Mouse (Mus musculus) liver, embryonic 11.5 days (tissue): Measurements from ENCODE around the gene Mrps10. TPM values are rescaled to one million over a fixed set of nuclear protein-coding genes. Genes with fewer than 3 reads are reported as not detected.

ENCODE experiments used
- ATAC-seq: fragments of 200-750 bp; cut with Nextera tagmentation; replicated peaks from 2 replicates; pipeline ENCODE4 v1.8.0; 2017; ENCODE audit warnings: moderate number of reproducible peaks, mild to moderate bottlenecking, moderate TSS enrichment, moderate library complexity; ENCODE audit not compliant: low FRiP score
- DNase-seq: peaks from one replicate; pipeline ENCODE4 v3.0.0-alpha.2; 2017; ENCODE audit warnings: low spot score
- H3K27ac ChIP-seq: fragments of 300-500 bp; sonication (generic); 2 replicates; pipeline ENCODE4 v1.5.1; 2014; ENCODE audit warnings: mild to moderate bottlenecking, low read depth, low read length, control low read depth
- H3K27me3 ChIP-seq: fragments of 300-500 bp; sonication (generic); replicated peaks from 2 replicates; pipeline ENCODE4 v1.6.1; 2014; ENCODE audit warnings: low read length, mixed read lengths; ENCODE audit not compliant: control insufficient read depth, insufficient read depth
- H3K36me3 ChIP-seq: fragments of 300-500 bp; sonication (generic); 2 replicates; pipeline ENCODE4 v1.6.1; 2014; ENCODE audit warnings: mild to moderate bottlenecking, low read length, moderate library complexity, mixed read lengths; ENCODE audit not compliant: control insufficient read depth, insufficient read depth
- H3K4me1 ChIP-seq: fragments of 300-500 bp; sonication (generic); replicated peaks from 2 replicates; pipeline ENCODE4 v1.6.1; 2014; ENCODE audit warnings: low read length, mixed read lengths; ENCODE audit not compliant: control insufficient read depth, insufficient read depth
- H3K4me2 ChIP-seq: fragments of 300-500 bp; sonication (generic); 2 replicates; pipeline ENCODE4 v1.6.1; 2014; ENCODE audit warnings: mild to moderate bottlenecking, control low read depth, moderate library complexity
- H3K4me3 ChIP-seq: fragments of 300-500 bp; sonication (generic); 2 replicates; pipeline ENCODE4 v1.5.1; 2014; ENCODE audit warnings: low read depth, low read length, control low read depth
- H3K9ac ChIP-seq: fragments of 300-500 bp; sonication (generic); 2 replicates; pipeline ENCODE4 v1.6.1; 2014; ENCODE audit warnings: low read depth, low read length, control low read depth
- H3K9me3 ChIP-seq: fragments of 300-500 bp; sonication (generic); 2 replicates; pipeline ENCODE4 v1.6.1; 2016; ENCODE audit warnings: low read length, inconsistent platforms, mixed read lengths; ENCODE audit not compliant: control insufficient read depth
- WGBS: fragments of 180-500 bp; shearing (Covaris S2); extraction: QIAGEN DNeasy Blood & Tissue Kit; methylation state at CpG from one replicate; pipeline ENCODE4 v1.1.7; 2014; 5-methylcytosine and 5-hydroxymethylcytosine counted together
- polyA plus RNA-seq: library from polyadenylated mRNA; unstranded; fragments of >200 nt; fragmentation: Nextera tagmentation; extraction: Ambion mirVana; gene quantifications from 2 replicates; pipeline ENCODE4 v1.2.1, GENCODE M21; 2014

The Mrps10 gene
- polyA plus RNA-seq, 1 experiment from 2014 or later = 114 TPM

- no peak for DNase-seq
- no peak overlapping the region for H3K4me2 ChIP-seq
- H3K9me3 ChIP-seq = no peaks in the 10 kb centered on the region
- no peak overlapping the region for H3K4me3 ChIP-seq
- 10% methylated on average over 4 of the region's 4 CpGs for WGBS
- peaks cover 2% of the 10 kb centered on the region; the same call in 1 of the 2 replicates for H3K4me1 ChIP-seq
- H3K36me3 ChIP-seq = peaks cover 23% of the 10 kb centered on the region
- 0 out of 2 replicates have a peak, but pooled peaks have one; percentile 54 for ATAC-seq
- H3K27ac ChIP-seq = no peak overlapping the region
- H3K27me3 ChIP-seq = no peaks in the 10 kb centered on the region
- no peak overlapping the region for H3K9ac ChIP-seq
Observed at GRCm38 (mm10) chr17:47371451-47371850, 2.8 kb downstream of the Mrps10 start.

- H3K27ac ChIP-seq = no peak overlapping the region
- H3K36me3 ChIP-seq = peaks cover 32% of the 10 kb centered on the region
- no peak overlapping the region for H3K4me3 ChIP-seq
- no peak for ATAC-seq
- WGBS = 81% methylated on average over 6 of the region's 6 CpGs
- H3K4me2 ChIP-seq = no peak overlapping the region
- DNase-seq = no peak
- no peaks in the 10 kb centered on the region for H3K27me3 ChIP-seq
- H3K9me3 ChIP-seq = no peaks in the 10 kb centered on the region
- peaks cover 2% of the 10 kb centered on the region; the same call in 1 of the 2 replicates for H3K4me1 ChIP-seq
- H3K9ac ChIP-seq = no peak overlapping the region
Observed at GRCm38 (mm10) chr17:47373991-47374390, 5.3 kb downstream of the Mrps10 start.

- no peak overlapping the region for H3K4me3 ChIP-seq
- 85% methylated on average over 6 of the region's 6 CpGs for WGBS
Observed at GRCm38 (mm10) chr17:47376779-47377280, 8.1 kb downstream of the Mrps10 start.

GRCm38 (mm10) chr17:47378133-47378532 lies 9.4 kb downstream of the Mrps10 start:
- H3K4me2 ChIP-seq = no peak overlapping the region
- no peaks in the 10 kb centered on the region; the same call in 1 of the 2 replicates for H3K4me1 ChIP-seq
- no peak overlapping the region for H3K4me3 ChIP-seq
- H3K27me3 ChIP-seq = no peaks in the 10 kb centered on the region
- ATAC-seq (no peak), DNase-seq (no peak)
- H3K27ac ChIP-seq = no peak overlapping the region
- no peak overlapping the region for H3K9ac ChIP-seq
- H3K36me3 ChIP-seq = peaks cover 33% of the 10 kb centered on the region
- 89% methylated on average over 15 of the region's 15 CpGs for WGBS
- no peaks in the 10 kb centered on the region for H3K9me3 ChIP-seq

More at GRCm38 (mm10) chr17:47376779-47377280, 8.1 kb downstream of the Mrps10 start:
- Histone ChIP-seq H3K4me2 (no peak overlapping the region), H3K9me3 (no peaks in the 10 kb centered on the region), H3K9ac (no peak overlapping the region), H3K27ac (no peak overlapping the region), H3K4me1 (no peaks in the 10 kb centered on the region; the same call in 1 of the 2 replicates), H3K36me3 (peaks cover 38% of the 10 kb centered on the region), H3K27me3 (no peaks in the 10 kb centered on the region)
- no peak for ATAC-seq
- no peak for DNase-seq

GRCm38 (mm10) chr17:47381917-47382316 lies 13.2 kb downstream of the Mrps10 start:
- DNase-seq (no peak), ATAC-seq (no peak)
- Histone ChIP-seq H3K27ac (no peak overlapping the region), H3K9ac (no peak overlapping the region), H3K36me3 (peaks cover 16% of the 10 kb centered on the region), H3K4me3 (no peak overlapping the region), H3K4me1 (no peaks in the 10 kb centered on the region; the same call in 1 of the 2 replicates), H3K9me3 (no peaks in the 10 kb centered on the region; the same call in 1 of the 2 replicates), H3K27me3 (no peaks in the 10 kb centered on the region), H3K4me2 (no peak overlapping the region)
- WGBS = 90% methylated on average over 11 of the region's 11 CpGs

- Histone ChIP-seq H3K4me1 (no peaks in the 10 kb centered on the region; the same call in 1 of the 2 replicates), H3K36me3 (peaks cover 11% of the 10 kb centered on the region), H3K4me2 (no peak overlapping the region), H3K9ac (no peak overlapping the region), H3K9me3 (no peaks in the 10 kb centered on the region; the same call in 1 of the 2 replicates), H3K4me3 (no peak overlapping the region), H3K27me3 (no peaks in the 10 kb centered on the region), H3K27ac (no peak overlapping the region)
- DNase-seq (no peak), ATAC-seq (no peak)
- WGBS = 82% methylated on average over 4 of the region's 4 CpGs
Observed at GRCm38 (mm10) chr17:47383266-47383665, 14.6 kb downstream of the Mrps10 start.

GRCm38 (mm10) chr17:47384064-47384463 lies 15.4 kb downstream of the Mrps10 start:
- 88% methylated on average over 3 of the region's 3 CpGs for WGBS
- H3K4me3 ChIP-seq = no peak overlapping the region

GRCm38 (mm10) chr17:47385145-47385544 lies 16.5 kb downstream of the Mrps10 start, which contains the start of gene Guca1b:
Gene Guca1b, plus strand, starts transcription at chr17:47385393.
- ATAC-seq (no peak), DNase-seq (no peak)
- H3K36me3 ChIP-seq = no peaks in the 10 kb centered on the region
- no peaks in the 10 kb centered on the region for H3K4me1 ChIP-seq
- H3K9ac ChIP-seq = no peak within 1 kb of the TSS
- H3K4me2 ChIP-seq = no peak within 1 kb of the TSS
- H3K27me3 ChIP-seq = no peaks in the 10 kb centered on the region
- 41% methylated on average over 10 of the region's 10 CpGs for WGBS
- no peak within 1 kb of the TSS for H3K27ac ChIP-seq
- no peak within 1 kb of the TSS for H3K4me3 ChIP-seq
- H3K9me3 ChIP-seq = no peaks in the 10 kb centered on the region; the same call in 1 of the 2 replicates

More at GRCm38 (mm10) chr17:47384064-47384463, 15.4 kb downstream of the Mrps10 start:
- no peak overlapping the region for H3K4me2 ChIP-seq
- peaks cover 6% of the 10 kb centered on the region; the same call in 1 of the 2 replicates for H3K36me3 ChIP-seq
- H3K9ac ChIP-seq = no peak overlapping the region
- no peaks in the 10 kb centered on the region for H3K27me3 ChIP-seq
- H3K4me1 ChIP-seq = no peaks in the 10 kb centered on the region; the same call in 1 of the 2 replicates
- ATAC-seq (no peak), DNase-seq (no peak)
- no peak overlapping the region for H3K27ac ChIP-seq
- no peaks in the 10 kb centered on the region; the same call in 1 of the 2 replicates for H3K9me3 ChIP-seq

GRCm38 (mm10) chr17:47386649-47387048 lies 18.0 kb downstream of the Mrps10 start:
- WGBS = 62% methylated on average over 4 of the region's 4 CpGs
- DNase-seq (no peak), ATAC-seq (no peak)
- no peaks in the 10 kb centered on the region for H3K27me3 ChIP-seq
- H3K36me3 ChIP-seq = no peaks in the 10 kb centered on the region
- H3K27ac ChIP-seq = no peak overlapping the region
- no peaks in the 10 kb centered on the region; the same call in 1 of the 2 replicates for H3K9me3 ChIP-seq
- H3K4me1 ChIP-seq = no peaks in the 10 kb centered on the region
- H3K4me2 ChIP-seq = no peak overlapping the region
- no peak overlapping the region for H3K4me3 ChIP-seq
- H3K9ac ChIP-seq = no peak overlapping the region
